Comparison of ENCODE assay signal across 10 mouse cellular contexts in the genomic region with DNA sequence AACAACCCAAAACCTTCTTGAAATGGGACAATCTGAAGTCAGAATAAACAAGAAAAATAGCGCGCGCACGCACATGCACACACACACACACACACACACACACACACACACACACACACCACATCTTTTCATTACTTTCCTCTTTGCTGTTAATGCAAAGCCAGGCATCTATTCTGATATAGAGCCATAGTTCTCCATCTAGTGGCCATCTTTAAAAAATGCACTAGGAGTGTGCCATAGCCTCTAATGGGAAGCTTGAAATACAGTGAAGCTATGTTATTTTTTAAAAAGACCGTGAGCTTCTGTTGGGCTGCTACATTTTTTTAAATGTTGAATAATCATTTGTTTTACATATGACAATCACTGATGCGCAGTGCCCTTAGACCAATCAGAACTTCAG. TPM values are rescaled to one million over a fixed set of nuclear protein-coding genes. Genes with fewer than 3 reads are reported as not detected.
DNase-seq lines count a peak whose midpoint lies in the region; ATAC-seq and TF ChIP-seq lines count a peak whose summit lies in the region.
"Had no signal": no experiment of that assay in that cellular context is flagged by ENCODE, and none has a peak within 500 bp of the region (broad histone marks: within the 10 kb centered on the region; RNA-seq: fewer than 3 reads in every experiment).

No protein-coding gene starts in this region.

- no peak for TF ChIP-seq CTCF in kidney, adult 2 months (conservative IDR thresholded peaks at IDR 0.05; ENCODE audit: insufficient read depth, insufficient read length, low read depth, low read length)
- TF ChIP-seq CTCF in E14TG2a.4 (conservative IDR thresholded peaks at IDR 0.05; ENCODE audit: low read length) = peak; percentile 35

- DNase-seq in kidney, adult 2 months = peak; percentile 15
- no peak for DNase-seq in kidney, postnatal 25 days
- DNase-seq in 3T3-L1 (ENCODE audit: low read depth, low spot score) = peak; percentile 61
- peak; percentile 73 for DNase-seq in forebrain, embryonic 14.5 days (ENCODE audit: low spot score)
- DNase-seq in yolk sac, embryonic 10.5 days (ENCODE audit: low spot score) = no peak
- no peak for DNase-seq in right cerebral cortex, adult 18-20 months
- no peak for DNase-seq in layer of hippocampus, adult 11-12 months (ENCODE audit: low spot score)

- ATAC-seq in forebrain, embryonic 14.5 days = peak; percentile 62; the same call in 1 of the 2 replicates

- H3K27me3 ChIP-seq in kidney, adult 2 months (replicated peaks; ENCODE audit: control insufficient read depth, insufficient read depth, low read length) = no peaks in the 10 kb centered on the region
- H3K27me3 ChIP-seq in E14TG2a.4 (ENCODE audit: insufficient read depth, low read length) = no peaks in the 10 kb centered on the region
- H3K27me3 ChIP-seq in forebrain, embryonic 14.5 days (replicated peaks; ENCODE audit: control insufficient read depth, insufficient read depth, low read length) = no peaks in the 10 kb centered on the region
- H3K27me3 ChIP-seq: embryonic facial prominence, embryonic 15.5 days had no signal

- no peak for TF ChIP-seq POLR2A in kidney, adult 2 months (IDR thresholded peaks at IDR 0.05; ENCODE audit: low read depth, low read length)

- H3K9ac ChIP-seq in forebrain, embryonic 14.5 days (ENCODE audit: low read length) = no peak overlapping the region
- H3K9ac ChIP-seq: embryonic facial prominence, embryonic 15.5 days had no signal

- no peaks in the 10 kb centered on the region for H3K36me3 ChIP-seq in kidney, adult 2 months (ENCODE audit: control insufficient read depth, insufficient read depth, low read length)
- no peaks in the 10 kb centered on the region for H3K36me3 ChIP-seq in E14TG2a.4 (ENCODE audit: insufficient read depth, low read length)
- H3K36me3 ChIP-seq in forebrain, embryonic 14.5 days (ENCODE audit: control insufficient read depth, insufficient read depth, low read length) = no peaks in the 10 kb centered on the region
- H3K36me3 ChIP-seq: embryonic facial prominence, embryonic 15.5 days had no signal

- no peak overlapping the region for H3K27ac ChIP-seq in kidney, adult 2 months (ENCODE audit: insufficient read depth, low read depth, low read length)
- no peak overlapping the region for H3K27ac ChIP-seq in forebrain, embryonic 14.5 days (ENCODE audit: low read depth, low read length)
- H3K27ac ChIP-seq: embryonic facial prominence, embryonic 15.5 days had no signal

- WGBS in kidney, adult 2 months = 37% methylated on average over 6 of the region's 6 CpGs
- WGBS in forebrain, embryonic 14.5 days = 65% methylated on average over 6 of the region's 6 CpGs

- no peaks in the 10 kb centered on the region for H3K4me1 ChIP-seq in kidney, adult 2 months (ENCODE audit: control insufficient read depth, insufficient read depth, low read length)
- no peaks in the 10 kb centered on the region for H3K4me1 ChIP-seq in E14TG2a.4 (replicated peaks; ENCODE audit: low read depth, low read length)
- no peaks in the 10 kb centered on the region for H3K4me1 ChIP-seq in forebrain, embryonic 14.5 days (ENCODE audit: control insufficient read depth, insufficient read depth, low read length)
- H3K4me1 ChIP-seq: embryonic facial prominence, embryonic 15.5 days had no signal

- no peaks in the 10 kb centered on the region for H3K9me3 ChIP-seq in E14TG2a.4 (ENCODE audit: low read length)
- H3K9me3 ChIP-seq in forebrain, embryonic 14.5 days (replicated peaks; ENCODE audit: control insufficient read depth, low read length) = no peaks in the 10 kb centered on the region
- H3K9me3 ChIP-seq: embryonic facial prominence, embryonic 15.5 days had no signal

- H3K4me2 ChIP-seq in forebrain, embryonic 14.5 days (ENCODE audit: low read length) = no peak overlapping the region
- H3K4me2 ChIP-seq: embryonic facial prominence, embryonic 15.5 days had no signal

- H3K4me3 ChIP-seq in kidney, adult 2 months (ENCODE audit: insufficient read depth, low read depth, low read length) = no peak overlapping the region
- no peak overlapping the region for H3K4me3 ChIP-seq in E14TG2a.4 (replicated peaks; ENCODE audit: low read length)
- H3K4me3 ChIP-seq in forebrain, embryonic 14.5 days (ENCODE audit: low read depth, low read length) = no peak overlapping the region
- H3K4me3 ChIP-seq: embryonic facial prominence, embryonic 15.5 days had no signal

RNA-seq across cellular contexts. Expression of a gene that starts 7.8 kb away (rescaled TPM):
- not detected in 2 replicates for polyA plus RNA-seq in kidney, adult 2 months (2012; rRNA removed)
- not detected in 2 replicates for polyA plus RNA-seq in forebrain, embryonic 14.5 days (2014; fragmentation: Nextera tagmentation; extraction: Ambion mirVana)
- polyA plus RNA-seq: embryonic facial prominence, embryonic 15.5 days; heart, embryonic 14.5 days had no signal

Comparison
In these comparisons a context has a peak if more than half of its experiments do, and no peak if none do; other contexts are left out.
1. DNase-seq: peak in kidney, adult 2 months (single experiment), 3T3-L1 (single experiment) and forebrain, embryonic 14.5 days (single experiment); none in kidney, postnatal 25 days (0 of 2), yolk sac, embryonic 10.5 days (single experiment), right cerebral cortex, adult 18-20 months (single experiment) and layer of hippocampus, adult 11-12 months (single experiment).